Mouse (Mus musculus) monocyte, adult 2 months (primary cell): ENCODE measurements around the gene Olfr231.

Source experiments
- DNase-seq, 2 experiments: peaks; one replicate each; pipeline ENCODE4 v3.0.0; 2022; ENCODE audit warnings: low spot score in 2 of 2, low read depth in 1 of 2

Gene Olfr231

GRCm38 (mm10) chr1:174121062-174121461 is at the start of gene Olfr231:
Olfr231 (minus strand) TSS chr1:174121162.
- DNase-seq: no peak

GRCm38 (mm10) chr1:174169024-174169423 is 48.1 kb upstream of the Olfr231 start:
- DNase-seq: no peak

GRCm38 (mm10) chr1:174159095-174159494 is 38.1 kb upstream of the Olfr231 start:
- DNase-seq: no peak

GRCm38 (mm10) chr1:174158512-174158911 is 37.5 kb upstream of the Olfr231 start:
- no peak for DNase-seq

GRCm38 (mm10) chr1:174157622-174158021 is 36.7 kb upstream of the Olfr231 start:
- no peak for DNase-seq

- no peak for DNase-seq
Measured at GRCm38 (mm10) chr1:174155333-174155732, 34.4 kb upstream of the Olfr231 start, which contains the start of gene Olfr420. Olfr420 (plus strand) TSS chr1:174155633.

- no peak for DNase-seq
Measured at GRCm38 (mm10) chr1:174149289-174149688, 28.3 kb upstream of the Olfr231 start.

GRCm38 (mm10) chr1:174146696-174147095 is 25.7 kb upstream of the Olfr231 start:
- DNase-seq: no peak

GRCm38 (mm10) chr1:174141384-174141783 is 20.4 kb upstream of the Olfr231 start:
- DNase-seq: no peak

- no peak for DNase-seq
Measured at GRCm38 (mm10) chr1:174131999-174132398, 11.0 kb upstream of the Olfr231 start.

- DNase-seq: no peak
Measured at GRCm38 (mm10) chr1:174131217-174131616, 10.3 kb upstream of the Olfr231 start, which contains the start of gene Olfr424. Olfr424 (plus strand) TSS chr1:174131517.

GRCm38 (mm10) chr1:174103735-174104134 is 17.2 kb downstream of the Olfr231 start:
- DNase-seq: no peak

GRCm38 (mm10) chr1:174096591-174096990 is 24.4 kb downstream of the Olfr231 start, which contains the start of gene Olfr427:
Olfr427 (plus strand) TSS chr1:174096891.
- no peak for DNase-seq

GRCm38 (mm10) chr1:174084031-174084430 is 36.9 kb downstream of the Olfr231 start, which contains the start of gene Olfr429:
Olfr429 (plus strand) TSS chr1:174084331.
- no peak for DNase-seq

- no peak for DNase-seq
Measured at GRCm38 (mm10) chr1:174066305-174066704, 54.7 kb downstream of the Olfr231 start, which contains the start of gene Olfr430. Olfr430 (plus strand) TSS chr1:174066605.
